Mouse (Mus musculus): ENCODE measurements around the gene Fignl2. TPM values are rescaled to one million over a fixed set of nuclear protein-coding genes. Genes with fewer than 3 reads are reported as not detected.
A peak's percentile ranks its signal among the peaks of the same experiment; 100 is the strongest.
"Not testable (repeated sequence)": the region's sequence is repeated elsewhere in the genome, so short reads cannot be mapped to it uniquely, and the experiment has no call there.

Fignl2 gene
- 1 to 10 TPM; 2.3 to 2.8 TPM for total RNA-seq (2021)
- long read RNA-seq, experiment 1, result 0 reads
- long read RNA-seq, experiment 2, result 0 reads

GRCm38 (mm10) chr15:101077813-101078730, at the start of gene Fignl2:
TSS of gene Fignl2 (minus strand) at chr15:101078567.
- intact Hi-C loops (cut with DNase I), result no loop called here
- peak; percentile 53 for DNase-seq

DNA sequence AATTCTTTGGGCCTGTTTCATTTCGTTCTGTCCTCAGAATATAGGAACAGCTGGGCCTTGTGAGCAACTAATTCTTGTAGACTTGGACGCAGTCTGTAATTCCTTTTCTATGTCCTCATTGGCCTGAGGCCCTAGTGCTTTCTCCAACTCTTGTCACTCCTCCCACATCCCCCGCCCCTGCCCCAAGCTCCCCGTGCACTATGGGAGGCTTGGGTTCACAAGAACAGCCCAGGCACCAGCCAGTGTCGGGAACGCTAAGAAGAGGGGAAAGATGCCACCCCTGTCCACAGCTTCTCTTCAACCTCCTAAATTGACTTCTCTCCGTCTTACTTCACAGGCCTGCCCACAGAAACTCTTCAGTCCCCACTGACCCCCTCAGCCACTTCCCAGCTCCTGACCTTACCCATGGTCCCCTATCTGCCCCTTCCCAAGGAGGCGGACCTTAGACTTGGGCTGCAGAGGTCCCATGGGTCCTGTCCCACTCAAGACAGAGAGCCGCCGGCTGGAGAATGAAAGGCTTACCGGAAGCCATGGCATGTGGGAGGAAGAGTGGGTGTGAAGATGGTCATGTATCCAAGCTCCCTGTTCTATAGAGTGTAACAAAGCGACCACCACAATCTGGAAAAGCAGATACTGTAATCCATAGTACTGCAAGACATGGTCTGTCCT, 48.6 kb upstream of the Fignl2 start:
- peak; percentile 70 to 74 for DNase-seq
- intact Hi-C loops (cut with DNase I), result no loop called here

GRCm38 (mm10) chr15:101125561-101125960, 47.2 kb upstream of the Fignl2 start:
- no peak for DNase-seq
- intact Hi-C loops (cut with DNase I), result no loop called here

DNA sequence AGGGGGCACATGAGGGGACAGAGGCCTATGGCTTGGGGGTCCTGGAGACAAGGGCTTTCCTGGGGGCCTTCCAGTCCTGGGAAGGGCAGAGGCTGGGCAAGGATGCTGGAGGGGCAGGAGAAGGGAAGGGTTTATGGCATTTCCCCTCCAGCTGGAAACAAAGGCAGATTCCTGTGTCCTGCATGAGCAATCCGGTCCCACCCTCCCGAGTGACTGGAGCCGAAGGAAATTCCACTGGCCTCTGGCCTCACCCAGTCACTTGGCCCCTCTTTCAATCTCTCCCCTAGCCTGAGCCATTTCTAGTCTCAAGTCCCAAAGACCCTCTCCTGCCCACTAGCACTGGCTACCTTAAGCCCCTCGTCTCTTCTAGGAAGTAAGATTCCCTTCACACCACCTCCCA, 44.8 kb upstream of the Fignl2 start:
- intact Hi-C loops (cut with DNase I), result no loop called here
- DNase-seq, result peak; percentile 46 to 59

DNA sequence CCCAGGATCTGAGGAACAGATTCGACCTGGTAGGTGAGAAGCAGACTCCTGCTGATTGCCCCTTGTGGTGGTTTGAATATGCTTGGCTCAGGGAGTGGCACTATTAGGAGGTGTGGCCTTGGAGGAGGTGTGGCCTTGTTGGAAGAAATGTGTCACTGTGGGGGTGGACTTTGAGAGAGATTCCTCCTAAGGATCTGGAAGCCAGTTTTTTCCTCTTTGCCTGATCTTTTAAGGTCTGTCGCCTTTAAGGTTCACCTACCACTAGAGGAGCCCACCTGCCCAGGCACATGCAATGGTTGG, 43.9 kb upstream of the Fignl2 start:
- intact Hi-C loops (cut with DNase I), result no loop called here
- no peak for DNase-seq

- intact Hi-C loops (cut with DNase I), result no loop called here
- DNase-seq, result no peak
Observed at GRCm38 (mm10) chr15:101121411-101122289, 43.3 kb upstream of the Fignl2 start.

GRCm38 (mm10) chr15:101118399-101119125, 40.2 kb upstream of the Fignl2 start:
- DNase-seq, result no peak

DNA sequence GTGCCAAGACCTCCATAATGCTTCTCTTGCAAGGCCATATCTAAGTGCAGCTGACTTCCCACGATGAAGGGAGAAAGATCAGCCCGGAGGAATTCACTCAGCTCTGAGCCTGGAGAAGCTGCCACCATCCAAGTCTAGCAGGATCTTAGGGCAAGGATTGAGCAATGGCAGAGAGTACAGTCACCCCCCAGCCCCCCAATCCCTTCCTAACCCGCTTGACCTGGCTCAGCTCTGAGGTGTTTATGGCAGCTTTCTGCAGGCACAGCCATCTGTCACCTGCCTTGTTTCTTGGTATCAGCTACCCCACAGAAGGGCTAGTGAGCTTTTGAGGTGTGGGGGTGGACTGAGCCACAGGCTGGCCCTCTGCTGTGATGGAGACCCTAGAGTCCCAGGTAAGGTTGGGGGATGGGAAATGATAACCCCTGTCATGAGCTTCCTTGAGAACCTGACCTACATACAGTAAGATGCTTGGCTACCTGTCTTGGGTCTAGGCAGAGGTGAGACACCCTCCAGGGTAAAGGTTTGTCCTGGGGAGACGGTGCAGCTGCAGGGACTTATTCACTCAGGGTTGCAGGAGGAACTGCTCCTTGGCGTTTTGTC, 37.2 kb upstream of the Fignl2 start, which contains the start of gene Ankrd33:
Ankrd33 (plus strand) TSS at position 245 of the 600 bp plus-strand sequence.
- no peak for DNase-seq
- intact Hi-C loops (cut with DNase I), result loop anchor here (10.0 kb wide), 1 partner anchor 361 kb away; no protein-coding TSS in a partner anchor

More at GRCm38 (mm10) chr15:101118399-101119125, 40.2 kb upstream of the Fignl2 start:
- intact Hi-C loops (cut with DNase I), result loop anchor here (10.0 kb wide), 1 partner anchor 364 kb away; no protein-coding TSS in a partner anchor

DNA sequence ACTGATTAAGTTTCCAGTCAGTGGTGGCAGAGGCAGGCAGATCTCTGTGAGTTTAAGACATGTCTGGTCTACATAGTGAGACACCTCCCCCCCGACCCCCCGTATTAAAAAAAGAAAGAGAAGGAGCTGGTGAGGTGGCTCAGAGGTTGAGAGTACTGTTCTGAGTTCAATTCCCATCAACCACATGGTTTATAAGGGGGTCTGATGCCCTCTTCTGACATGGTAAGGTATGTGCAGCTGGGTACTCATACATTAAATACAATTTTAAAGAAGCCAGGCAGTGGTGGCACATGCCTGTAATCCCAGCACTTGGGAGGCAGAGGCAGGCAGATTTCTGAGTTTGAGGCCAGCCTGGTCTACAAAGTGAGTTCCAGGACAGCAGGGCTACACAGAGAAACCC, 35.4 kb upstream of the Fignl2 start:
- DNase-seq, result not testable (repeated sequence)
- intact Hi-C loops (cut with DNase I), result loop anchor here (5.0 to 10.0 kb wide), 2 partner anchors 84 to 359 kb away; no protein-coding TSS in a partner anchor

GRCm38 (mm10) chr15:101113176-101113575, 34.8 kb upstream of the Fignl2 start:
- intact Hi-C loops (cut with DNase I), result loop anchor here (5.0 to 10.0 kb wide), 2 partner anchors 84 to 358 kb away; no protein-coding TSS in a partner anchor

GRCm38 (mm10) chr15:101107906-101108671, 29.7 kb upstream of the Fignl2 start:
- intact Hi-C loops (cut with DNase I), result loop anchor here (5.0 kb wide), 1 partner anchor 61 kb away; the partner anchor contains the start of gene Gm47841
- DNase-seq, result no peak

More at GRCm38 (mm10) chr15:101113176-101113575, 34.8 kb upstream of the Fignl2 start:
- peak in 1 of 2 experiments; percentile 49 for DNase-seq

DNA sequence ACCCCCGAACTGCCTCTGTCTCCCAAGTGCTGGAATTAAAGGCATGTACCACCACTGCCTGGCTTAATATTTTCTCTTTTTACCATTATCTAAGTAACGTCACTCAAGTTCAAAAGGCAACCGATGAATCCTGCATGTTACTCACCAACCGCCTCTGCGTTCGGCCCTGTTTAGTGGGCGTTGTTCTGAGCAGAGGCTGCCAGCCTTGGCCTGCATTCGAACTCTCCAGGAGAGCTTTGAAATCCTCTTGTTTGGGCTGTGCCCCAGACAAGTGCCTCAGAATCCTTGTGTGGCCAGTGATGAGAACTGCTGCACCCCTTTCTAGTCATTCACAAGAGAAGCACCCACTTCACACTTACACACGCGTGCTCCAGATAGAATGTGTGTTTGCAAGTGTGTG, 27.6 kb upstream of the Fignl2 start:
- intact Hi-C loops (cut with DNase I), result loop anchor here (5.0 kb wide), 1 partner anchor 59 kb away; the partner anchor contains the start of gene Gm47841

GRCm38 (mm10) chr15:101105496-101105994, 27.2 kb upstream of the Fignl2 start:
- intact Hi-C loops (cut with DNase I), result loop anchor here (5.0 kb wide), 1 partner anchor 58 kb away; the partner anchor contains the start of gene Gm47841

More for the DNA sequence above, 27.6 kb upstream of the Fignl2 start:
- no peak for DNase-seq

GRCm38 (mm10) chr15:101103605-101104304, 25.4 kb upstream of the Fignl2 start:
- intact Hi-C loops (cut with DNase I), result no loop called here
- no peak for DNase-seq

More at GRCm38 (mm10) chr15:101105496-101105994, 27.2 kb upstream of the Fignl2 start:
- peak; percentile 84 to 90 for DNase-seq

GRCm38 (mm10) chr15:101100996-101101395, 22.6 kb upstream of the Fignl2 start:
- no peak for DNase-seq
- intact Hi-C loops (cut with DNase I), result no loop called here

- DNase-seq, result no peak
- intact Hi-C loops (cut with DNase I), result no loop called here
Observed at GRCm38 (mm10) chr15:101097985-101098651, 19.8 kb upstream of the Fignl2 start.

- no peak for DNase-seq
- intact Hi-C loops (cut with DNase I), result no loop called here
Observed at GRCm38 (mm10) chr15:101095392-101095791, 17.0 kb upstream of the Fignl2 start.

Measured in heart, postnatal 14 days (tissue).